Mouse (Mus musculus): ENCODE results near the gene Cdh26.

Cdh26 gene

GRCm38 (mm10) chr2:178437311-178437710 lies 7.0 kb downstream of the Cdh26 start:
- no peak for DNase-seq (ENCODE audit: inconsistent ontology term)

GRCm38 (mm10) chr2:178449386-178449785 lies 19.1 kb downstream of the Cdh26 start:
- DNase-seq (ENCODE audit: inconsistent ontology term), result no peak

GRCm38 (mm10) chr2:178450236-178450635 lies 19.9 kb downstream of the Cdh26 start:
- DNase-seq (ENCODE audit: inconsistent ontology term), result no peak

GRCm38 (mm10) chr2:178450961-178451360 lies 20.6 kb downstream of the Cdh26 start:
- no peak for DNase-seq (ENCODE audit: inconsistent ontology term)

GRCm38 (mm10) chr2:178454664-178455516 lies 24.6 kb downstream of the Cdh26 start:
- peak; percentile 90 for DNase-seq (ENCODE audit: inconsistent ontology term)

- DNase-seq (ENCODE audit: inconsistent ontology term), result no peak
Measured at GRCm38 (mm10) chr2:178457414-178457813, 27.1 kb downstream of the Cdh26 start.

GRCm38 (mm10) chr2:178460353-178460752 lies 30.0 kb downstream of the Cdh26 start:
- DNase-seq (ENCODE audit: inconsistent ontology term), result peak; percentile 38

- no peak for DNase-seq (ENCODE audit: inconsistent ontology term)
Measured at GRCm38 (mm10) chr2:178471546-178472480, 41.5 kb downstream of the Cdh26 start.

- no peak for DNase-seq (ENCODE audit: inconsistent ontology term)
Measured at GRCm38 (mm10) chr2:178473916-178474315, 43.6 kb downstream of the Cdh26 start.

- DNase-seq (ENCODE audit: inconsistent ontology term), result no peak
Measured at GRCm38 (mm10) chr2:178477228-178477627, 46.9 kb downstream of the Cdh26 start.

- no peak for DNase-seq (ENCODE audit: inconsistent ontology term)
Measured at GRCm38 (mm10) chr2:178479011-178479410, 48.7 kb downstream of the Cdh26 start.

- DNase-seq (ENCODE audit: inconsistent ontology term), result no peak
Measured at GRCm38 (mm10) chr2:178480932-178481331, 50.6 kb downstream of the Cdh26 start.

- no peak for DNase-seq (ENCODE audit: inconsistent ontology term)
Measured at GRCm38 (mm10) chr2:178483462-178483861, 53.1 kb downstream of the Cdh26 start.

- no peak for DNase-seq (ENCODE audit: inconsistent ontology term)
Measured at GRCm38 (mm10) chr2:178488276-178488675, 57.9 kb downstream of the Cdh26 start.

- no peak for DNase-seq (ENCODE audit: inconsistent ontology term)
Measured at GRCm38 (mm10) chr2:178490245-178490920, 60.1 kb downstream of the Cdh26 start.

- no peak for DNase-seq (ENCODE audit: inconsistent ontology term)
Measured at GRCm38 (mm10) chr2:178494066-178494465, 63.7 kb downstream of the Cdh26 start.

- DNase-seq (ENCODE audit: inconsistent ontology term), result no peak
Measured at GRCm38 (mm10) chr2:178495816-178496215, 65.5 kb downstream of the Cdh26 start.

- no peak for DNase-seq (ENCODE audit: inconsistent ontology term)
Measured at GRCm38 (mm10) chr2:178497900-178498299, 67.6 kb downstream of the Cdh26 start.

GRCm38 (mm10) chr2:178498409-178498808 lies 68.1 kb downstream of the Cdh26 start:
- no peak for DNase-seq (ENCODE audit: inconsistent ontology term)

- no peak for DNase-seq (ENCODE audit: inconsistent ontology term)
Measured at GRCm38 (mm10) chr2:178502469-178502868, 72.1 kb downstream of the Cdh26 start.

- DNase-seq (ENCODE audit: inconsistent ontology term), result no peak
Measured at GRCm38 (mm10) chr2:178506056-178506455, 75.7 kb downstream of the Cdh26 start.

All from Muller cell, postnatal 12 days (primary cell).